Mouse (Mus musculus): ENCODE results near the gene Taf3.

- TF ChIP-seq EP300 (IDR thresholded peaks at IDR 0.05; ENCODE audit: low read depth), result no peak
- TF ChIP-seq CTCF (IDR thresholded peaks at IDR 0.05; ENCODE audit: low read depth), result no peak
Measured at GRCm38 (mm10) chr2:9926905-9927283, 121.5 kb downstream of the Taf3 start.
